Mouse (Mus musculus) embryonic fibroblast, embryonic 13.5 days (primary cell): ENCODE measurements around the gene Rsbn1l. TPM values are rescaled to one million over a fixed set of nuclear protein-coding genes. Genes with fewer than 3 reads are reported as not detected.

Experiments used
- H3K27ac ChIP-seq: 2 replicates; pipeline ENCODE4 v1.5.1; 2012; ENCODE audit warnings: low read length, control low read depth, inconsistent platforms; ENCODE audit not compliant: insufficient read depth
- H3K4me1 ChIP-seq: 2 replicates; pipeline ENCODE4 v1.6.1; 2011; ENCODE audit warnings: low read length; ENCODE audit not compliant: control insufficient read depth, insufficient read depth
- H3K4me3 ChIP-seq: 2 replicates; pipeline ENCODE4 v1.5.1; 2011; ENCODE audit warnings: mild to moderate bottlenecking, control low read depth, low read length; ENCODE audit not compliant: insufficient read depth
- CTCF ChIP-seq: IDR thresholded peaks from 2 replicates; pipeline ENCODE4 v1.5.1; 2011; ENCODE audit warnings: mild to moderate bottlenecking, control low read depth, low read length, moderate library complexity, borderline replicate concordance; ENCODE audit not compliant: insufficient read depth
- POLR2A ChIP-seq: IDR thresholded peaks from 2 replicates; pipeline ENCODE4 v1.6.1; 2011; ENCODE audit warnings: low read depth, mild to moderate bottlenecking, control low read depth, low read length, moderate library complexity
- polyA plus RNA-seq: library from polyadenylated mRNA; stranded (reverse); fragments of >200 nt; gene quantifications from 2 replicates; pipeline ENCODE4 v1.2.4, GENCODE M21; 2011; ENCODE audit warnings: low read depth; ENCODE audit not compliant: missing spikeins, insufficient read length

Rsbn1l gene
- polyA plus RNA-seq, 1 experiment, result 9.3 TPM

- Histone ChIP-seq H3K27ac (no peak overlapping the region), H3K4me1 (no peaks in the 10 kb centered on the region), H3K4me3 (no peak overlapping the region)
- no peak for TF ChIP-seq CTCF
- no peak for TF ChIP-seq POLR2A
Observed at GRCm38 (mm10) chr5:20938523-20938922, 17.7 kb downstream of the Rsbn1l start.

- H3K4me1 ChIP-seq, result peaks cover 2% of the 10 kb centered on the region; the same call in 1 of the 2 replicates
- no peak overlapping the region for H3K27ac ChIP-seq
- H3K4me3 ChIP-seq, result no peak overlapping the region
- TF ChIP-seq CTCF (no peak), POLR2A (no peak)
Observed at GRCm38 (mm10) chr5:20935934-20936333, 20.3 kb downstream of the Rsbn1l start.

- TF ChIP-seq CTCF, result no peak
- no peak for TF ChIP-seq POLR2A
- Histone ChIP-seq H3K27ac (no peak overlapping the region), H3K4me1 (peaks cover 5% of the 10 kb centered on the region; the same call in 1 of the 2 replicates), H3K4me3 (no peak overlapping the region)
Observed at GRCm38 (mm10) chr5:20932585-20932984, 23.6 kb downstream of the Rsbn1l start.

GRCm38 (mm10) chr5:20931300-20931699 lies 24.9 kb downstream of the Rsbn1l start:
- TF ChIP-seq POLR2A (no peak), CTCF (no peak)
- peaks cover 5% of the 10 kb centered on the region; the same call in 1 of the 2 replicates for H3K4me1 ChIP-seq
- H3K4me3 ChIP-seq, result no peak overlapping the region
- H3K27ac ChIP-seq, result no peak overlapping the region

GRCm38 (mm10) chr5:20930430-20930829 lies 25.8 kb downstream of the Rsbn1l start:
- TF ChIP-seq CTCF, result no peak
- no peak for TF ChIP-seq POLR2A
- Histone ChIP-seq H3K4me3 (no peak overlapping the region), H3K4me1 (peaks cover 5% of the 10 kb centered on the region; the same call in 1 of the 2 replicates), H3K27ac (peak overlapping the region; percentile 87)

GRCm38 (mm10) chr5:20929669-20930151 lies 26.5 kb downstream of the Rsbn1l start:
- Histone ChIP-seq H3K27ac (peak overlapping the region; percentile 88), H3K4me3 (no peak overlapping the region), H3K4me1 (peaks cover 5% of the 10 kb centered on the region; the same call in 1 of the 2 replicates)
- no peak for TF ChIP-seq CTCF
- no peak for TF ChIP-seq POLR2A

- Histone ChIP-seq H3K4me3 (no peak overlapping the region), H3K27ac (peak overlapping the region; percentile 54; the same call in 1 of the 2 replicates), H3K4me1 (no peaks in the 10 kb centered on the region; the same call in 1 of the 2 replicates)
- TF ChIP-seq CTCF, result no peak
- no peak for TF ChIP-seq POLR2A
Observed at GRCm38 (mm10) chr5:20925451-20925850, 30.7 kb downstream of the Rsbn1l start.

GRCm38 (mm10) chr5:20924608-20925007 lies 31.6 kb downstream of the Rsbn1l start:
- no peaks in the 10 kb centered on the region; the same call in 1 of the 2 replicates for H3K4me1 ChIP-seq
- H3K4me3 ChIP-seq, result no peak overlapping the region
- no peak overlapping the region for H3K27ac ChIP-seq
- TF ChIP-seq CTCF, result no peak
- TF ChIP-seq POLR2A, result no peak

GRCm38 (mm10) chr5:20919566-20919965 lies 36.6 kb downstream of the Rsbn1l start:
- H3K4me3 ChIP-seq, result no peak overlapping the region
- H3K4me1 ChIP-seq, result no peaks in the 10 kb centered on the region
- no peak overlapping the region for H3K27ac ChIP-seq
- no peak for TF ChIP-seq CTCF
- no peak for TF ChIP-seq POLR2A

- Histone ChIP-seq H3K27ac (no peak overlapping the region), H3K4me3 (no peak overlapping the region), H3K4me1 (no peaks in the 10 kb centered on the region)
- TF ChIP-seq POLR2A (no peak), CTCF (no peak)
Observed at GRCm38 (mm10) chr5:20918967-20919366, 37.2 kb downstream of the Rsbn1l start.
